Mouse (Mus musculus) gastrocnemius, postnatal 10 days (tissue): ENCODE measurements around the gene Gps2. TPM values are rescaled to one million over a fixed set of nuclear protein-coding genes. Genes with fewer than 3 reads are reported as not detected.

Source experiments
- DNase-seq: peaks from one replicate; pipeline ENCODE4 v3.0.0; 2021; ENCODE audit warnings: mixed read lengths
- microRNA-seq, 2 experiments: library from miRNA; unstranded; fragments of <30 nt; microRNA quantifications; one replicate each; pipeline ENCODE4 v1.2.0; 2021
- total RNA-seq, 2 experiments: library from RNA; stranded (reverse); gene quantifications; 2 replicates each; pipeline ENCODE4 v1.2.3; 2021

The Gps2 gene
- total RNA-seq, 2 experiments from 2014 or later: 29.0 to 31.3 TPM

GRCm38 (mm10) chr11:69965271-69966005 lies 51.8 kb downstream of the Gps2 start:
- no peak for DNase-seq

Small RNA genes lying within 50 kb of the gene (microRNA-seq; reads per million reads assigned to microRNA genes)
- 0 reads per million in 2 experiments for gene Mir6924

Other genes starting within 250 kb of the Gps2 start
- 10 to 100 TPM in 1 of 2 experiments, 1 to 10 TPM in 1; 6.1 to 14.1 TPM for gene Cd68, start 247.7 kb upstream of the Gps2 start, total RNA-seq
- gene Eif4a1, start 241.5 kb upstream of the Gps2 start, total RNA-seq: 100 to 1,000 TPM; 216 to 234 TPM
- gene Senp3, start 231.8 kb upstream of the Gps2 start, total RNA-seq: 10 to 100 TPM; 29.5 to 36.0 TPM
- gene Tnfsf13, start 228.1 kb upstream of the Gps2 start, total RNA-seq: 1 to 10 TPM; 1.6 to 2.1 TPM
- gene Tnfsf12, start 218.0 kb upstream of the Gps2 start, total RNA-seq: 10 to 100 TPM; 15.9 to 17.6 TPM
- gene Tnfsfm13, start 217.8 kb upstream of the Gps2 start, total RNA-seq: 1 to 10 TPM; 2.9 to 4.5 TPM
- gene Polr2a, start 155.3 kb upstream of the Gps2 start, total RNA-seq: 10 to 100 TPM; 45.9 to 49.4 TPM
- not detected for gene Slc35g3, start 151.9 kb upstream of the Gps2 start, total RNA-seq
- 10 to 100 TPM; 21.0 to 29.3 TPM for gene Zbtb4, start 148.0 kb upstream of the Gps2 start, total RNA-seq
- 100 to 1,000 TPM; 105 to 124 TPM for gene Chrnb1, start 117.9 kb upstream of the Gps2 start, total RNA-seq
- 10 to 100 TPM; 10.5 to 12.2 TPM for gene Fgf11, start 112.0 kb upstream of the Gps2 start, total RNA-seq
- gene Tmem102, start 108.3 kb upstream of the Gps2 start, total RNA-seq: not detected
- gene Gm39566, start 98.6 kb upstream of the Gps2 start, total RNA-seq: not detected
- gene Spem2, start 95.4 kb upstream of the Gps2 start, total RNA-seq: not detected
- not detected for gene Spem1, start 91.7 kb upstream of the Gps2 start, total RNA-seq
- gene Nlgn2, start 76.1 kb upstream of the Gps2 start, total RNA-seq: 10 to 100 TPM; 10.3 to 15.9 TPM
- 100 to 1,000 TPM; 121 to 122 TPM for gene Tmem256, start 75.4 kb upstream of the Gps2 start, total RNA-seq
- 10 to 100 TPM; 25.4 to 27.9 TPM for gene Plscr3, start 67.5 kb upstream of the Gps2 start, total RNA-seq
- gene Tnk1, start 55.2 kb upstream of the Gps2 start, total RNA-seq: under 1 TPM; 0.11 to 0.31 TPM
- not detected for gene Tmem95, start 35.9 kb upstream of the Gps2 start, total RNA-seq
- gene Kctd11, start 32.5 kb upstream of the Gps2 start, total RNA-seq: 1 to 10 TPM; 2.3 to 3.7 TPM
- gene Acap1, start 18.3 kb upstream of the Gps2 start, total RNA-seq: 1 to 10 TPM in 1 of 2 experiments, under 1 TPM in 1; 0.42 to 1.0 TPM
- 1 to 10 TPM; 1.8 to 2.4 TPM for gene 2810408A11Rik, start 12.9 kb upstream of the Gps2 start, total RNA-seq
- 10 to 100 TPM; 31.2 to 31.8 TPM for gene Neurl4, start 12.8 kb upstream of the Gps2 start, total RNA-seq
- gene Eif5a, start 8.1 kb downstream of the Gps2 start, total RNA-seq: 100 to 1,000 TPM; 600 to 663 TPM
- 1 to 10 TPM; 2.7 to 4.1 TPM for gene Ybx2, start 21.9 kb downstream of the Gps2 start, total RNA-seq
- gene Slc2a4, start 34.3 kb downstream of the Gps2 start, total RNA-seq: 100 to 1,000 TPM; 128 to 165 TPM
- under 1 TPM in 1 of 2 experiments, not detected in 1; 0.38 TPM for gene Cldn7, start 50.9 kb downstream of the Gps2 start, total RNA-seq
- gene Ctdnep1, start 67.3 kb downstream of the Gps2 start, total RNA-seq: 100 to 1,000 TPM; 237 to 249 TPM
- 10 to 100 TPM; 46.9 to 53.2 TPM for gene Elp5, start 68.6 kb downstream of the Gps2 start, total RNA-seq
- 100 to 1,000 TPM; 195 to 228 TPM for gene Gabarap, start 77.3 kb downstream of the Gps2 start, total RNA-seq
- 10 to 100 TPM; 22.2 to 28.9 TPM for gene Phf23, start 81.9 kb downstream of the Gps2 start, total RNA-seq
- gene Dvl2, start 86.7 kb downstream of the Gps2 start, total RNA-seq: 10 to 100 TPM in 1 of 2 experiments, 1 to 10 TPM in 1; 8.2 to 14.7 TPM
- 100 to 1,000 TPM; 217 to 254 TPM for gene Acadvl, start 101.5 kb downstream of the Gps2 start, total RNA-seq
- gene Dlg4, start 103.1 kb downstream of the Gps2 start, total RNA-seq: 10 to 100 TPM; 16.5 to 28.7 TPM
- under 1 TPM in 1 of 2 experiments, not detected in 1; 0.29 TPM for gene Asgr1, start 140.2 kb downstream of the Gps2 start, total RNA-seq
- gene Asgr2, start 178.8 kb downstream of the Gps2 start, total RNA-seq: under 1 TPM in 1 of 2 experiments, not detected in 1; 0.32 TPM
- gene Mgl2, start 216.4 kb downstream of the Gps2 start, total RNA-seq: 1 to 10 TPM; 3.2 to 4.0 TPM
- 1 to 10 TPM; 5.1 to 5.8 TPM for gene Clec10a, start 242.3 kb downstream of the Gps2 start, total RNA-seq